Mouse (Mus musculus) spleen, adult 12 weeks (tissue): ENCODE results near the gene 4933427I04Rik.

Experiments used
- DNase-seq: peaks from one replicate; pipeline ENCODE4 v3.0.0; 2022; ENCODE audit warnings: low spot score

Gene 4933427I04Rik

DNA sequence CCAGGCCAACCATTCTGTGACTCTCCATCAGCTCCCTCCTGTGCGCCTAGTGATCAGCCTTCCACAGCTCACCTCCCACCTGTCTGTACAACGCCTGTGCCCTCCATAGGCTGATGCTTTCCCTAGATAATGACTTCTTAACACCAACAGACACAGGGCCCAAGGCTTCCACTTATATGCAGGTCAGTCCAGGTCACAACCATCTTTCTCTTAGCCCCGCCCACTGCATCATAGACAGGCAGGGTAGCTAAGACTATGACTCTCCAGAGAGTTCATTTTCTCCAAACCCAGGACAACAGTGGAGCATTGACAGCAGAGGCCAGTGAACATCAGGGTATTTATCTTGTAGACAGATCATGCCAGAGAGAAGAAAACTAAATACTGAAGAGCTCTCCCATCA, at the start of gene 4933427I04Rik:
Gene 4933427I04Rik, plus strand, starts transcription at position 301 of the 400 bp plus-strand sequence.
- no peak for DNase-seq

DNA sequence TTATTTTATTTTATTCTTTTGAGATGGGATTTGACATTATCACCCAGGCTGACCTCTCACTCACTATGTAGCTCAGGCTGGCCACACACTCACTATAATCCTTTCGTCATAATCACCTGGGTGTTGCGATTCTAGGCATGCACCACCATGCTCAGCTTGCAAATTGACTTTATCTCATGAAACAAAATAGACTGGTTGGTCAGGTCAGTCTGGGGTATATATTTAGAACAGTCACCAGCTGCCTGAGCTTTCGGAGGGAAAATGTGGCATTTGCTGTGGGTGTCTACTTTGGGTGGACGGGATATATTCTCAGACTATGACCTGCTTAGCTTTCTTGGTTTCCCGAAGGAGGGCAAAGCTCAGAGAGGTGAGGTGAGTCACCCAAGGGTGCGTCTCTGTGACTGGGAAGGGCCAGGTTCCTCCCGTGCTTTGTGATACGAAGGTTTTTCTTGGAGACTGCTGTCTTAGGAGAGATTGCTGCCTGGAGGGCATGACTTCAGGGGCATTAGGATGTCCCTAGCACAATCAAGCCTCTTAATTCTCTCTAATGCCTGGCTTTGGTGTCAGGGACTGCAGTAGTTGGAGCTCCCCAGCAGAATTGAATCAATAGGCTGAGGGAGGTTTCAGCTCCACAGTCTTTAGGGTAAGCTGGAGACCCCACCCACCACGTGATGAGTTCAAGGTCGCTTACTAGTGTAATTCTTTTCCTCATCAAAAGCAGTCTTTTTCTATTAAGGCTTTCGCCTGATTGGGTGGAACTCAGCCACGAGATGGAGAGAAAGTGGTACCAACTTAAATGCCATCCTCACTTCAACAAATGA, 48.8 kb upstream of the 4933427I04Rik start:
- no peak for DNase-seq

DNA sequence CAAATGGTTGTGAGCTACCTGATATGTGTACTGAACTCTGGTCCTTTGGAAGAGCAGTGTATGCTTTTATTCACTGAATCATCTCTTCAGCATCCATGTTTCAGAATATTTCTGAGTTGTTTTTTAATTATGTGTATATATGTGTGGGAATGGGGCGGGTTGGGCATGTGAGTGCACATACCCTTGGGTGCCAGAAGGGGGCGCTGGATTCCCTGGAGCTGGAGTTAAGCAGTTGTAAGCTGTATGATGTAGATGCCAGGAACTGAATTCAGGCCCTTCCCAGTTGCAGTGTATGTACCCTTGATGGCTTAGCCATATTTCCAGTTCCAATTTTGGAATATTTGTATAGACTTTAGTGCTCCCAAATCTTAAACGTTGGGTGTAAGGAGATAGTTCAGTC, 47.0 kb upstream of the 4933427I04Rik start:
- no peak for DNase-seq

DNA sequence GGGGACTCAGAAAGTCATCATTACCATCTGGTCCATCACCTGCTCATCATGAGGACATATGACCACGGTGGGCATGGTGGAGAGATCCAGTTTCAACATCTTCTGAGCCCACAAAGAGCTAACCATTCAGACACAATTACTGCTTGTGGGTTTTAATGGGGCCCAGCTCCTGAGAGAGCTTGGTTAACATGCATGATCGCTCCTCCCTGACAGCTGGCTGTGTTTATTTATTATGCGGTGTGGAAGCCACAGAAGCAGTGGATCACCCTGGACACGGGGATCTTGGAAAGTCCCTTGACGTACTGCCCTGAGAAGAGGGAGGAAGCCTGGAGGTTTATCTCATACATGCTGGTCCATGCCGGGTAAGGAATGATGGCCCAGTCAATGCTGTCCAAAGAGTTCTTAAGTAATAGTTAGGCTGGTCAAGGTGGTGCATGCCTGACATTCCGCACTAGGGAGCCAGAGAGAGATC, 45.4 kb upstream of the 4933427I04Rik start:
- no peak for DNase-seq

DNA sequence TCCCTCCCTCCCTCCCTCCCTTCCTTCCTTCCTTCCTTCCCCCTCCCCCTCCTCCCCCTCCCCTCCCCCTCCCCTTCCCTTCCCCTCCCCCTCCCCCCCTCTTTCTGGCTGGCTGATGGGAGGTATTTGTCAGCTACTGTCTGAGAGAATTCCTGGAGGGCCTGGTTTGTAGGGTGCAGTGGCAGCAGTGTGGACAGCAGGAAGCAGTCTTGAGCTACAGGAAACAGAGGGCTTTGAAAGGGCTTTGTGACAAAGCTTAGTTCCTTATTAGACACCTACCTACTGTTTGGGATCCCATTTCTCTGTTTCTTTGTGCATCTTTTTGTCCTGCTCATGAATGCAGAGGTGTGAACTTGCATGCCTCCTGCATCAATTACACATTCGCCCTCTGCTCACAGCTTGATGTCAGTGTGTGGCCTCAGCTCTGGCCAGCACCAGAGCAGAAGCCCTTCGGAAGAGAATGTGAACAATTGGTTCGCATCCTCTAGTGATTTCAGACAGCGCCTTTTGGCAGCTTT, 40.3 kb upstream of the 4933427I04Rik start:
- no peak for DNase-seq

DNA sequence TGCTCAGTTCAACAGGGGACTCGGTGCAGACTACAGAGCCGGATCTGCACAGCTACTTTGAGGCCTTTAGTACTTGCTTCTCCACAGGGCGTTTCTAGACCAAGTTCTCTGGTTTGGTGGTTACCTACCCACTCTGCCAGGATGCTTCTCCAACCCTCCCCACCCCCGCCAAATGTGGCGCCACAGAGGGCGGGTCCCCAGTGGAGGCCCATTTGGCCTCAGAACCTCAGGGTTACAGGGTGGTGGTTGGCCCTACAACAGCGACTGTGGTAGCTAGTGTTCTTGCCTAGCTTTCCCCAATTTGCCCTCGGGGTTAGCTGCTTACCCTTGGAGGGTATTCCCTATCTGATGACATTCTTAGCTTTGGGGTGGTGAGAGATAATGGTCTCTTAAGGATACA, 17.4 kb upstream of the 4933427I04Rik start:
- DNase-seq = no peak

DNA sequence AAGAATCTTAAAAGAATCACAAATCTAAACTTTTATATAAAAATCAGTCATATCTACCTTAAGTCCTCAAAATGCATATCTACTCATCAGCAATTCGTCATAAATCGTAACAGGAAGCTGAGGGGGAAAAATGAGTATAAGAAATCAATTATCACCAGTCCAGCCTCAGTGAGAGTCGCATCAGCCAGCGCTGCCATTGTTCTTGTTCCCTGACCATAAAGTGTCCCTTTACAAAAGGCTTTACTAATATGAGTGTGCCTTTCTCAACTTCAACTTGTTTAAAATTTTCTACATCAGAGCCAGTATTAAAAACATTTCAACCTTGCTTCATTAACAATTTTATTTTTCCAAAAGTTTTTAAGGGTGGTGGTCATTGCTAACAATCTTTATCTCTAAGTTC, 2.6 kb upstream of the 4933427I04Rik start:
- no peak for DNase-seq

DNA sequence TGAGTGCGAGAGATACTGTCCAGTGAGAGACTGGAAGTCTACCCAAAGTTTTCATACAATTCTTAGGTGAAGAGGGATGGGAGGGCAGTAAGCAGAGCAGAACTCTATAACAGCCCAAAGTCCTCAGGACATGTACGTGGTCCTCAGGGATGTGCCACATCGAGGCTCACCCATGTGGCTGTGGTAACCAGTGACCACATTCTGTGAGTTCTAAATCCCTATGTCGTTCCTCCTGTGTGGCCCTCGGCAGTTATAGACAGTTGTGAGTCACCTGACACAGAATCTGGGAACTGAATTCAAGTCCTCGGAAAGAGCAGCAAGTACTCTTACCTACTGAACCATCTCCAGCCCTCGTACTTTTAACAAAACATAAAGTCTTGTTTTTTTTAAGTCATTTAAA, 1.4 kb upstream of the 4933427I04Rik start:
- DNase-seq = no peak

DNA sequence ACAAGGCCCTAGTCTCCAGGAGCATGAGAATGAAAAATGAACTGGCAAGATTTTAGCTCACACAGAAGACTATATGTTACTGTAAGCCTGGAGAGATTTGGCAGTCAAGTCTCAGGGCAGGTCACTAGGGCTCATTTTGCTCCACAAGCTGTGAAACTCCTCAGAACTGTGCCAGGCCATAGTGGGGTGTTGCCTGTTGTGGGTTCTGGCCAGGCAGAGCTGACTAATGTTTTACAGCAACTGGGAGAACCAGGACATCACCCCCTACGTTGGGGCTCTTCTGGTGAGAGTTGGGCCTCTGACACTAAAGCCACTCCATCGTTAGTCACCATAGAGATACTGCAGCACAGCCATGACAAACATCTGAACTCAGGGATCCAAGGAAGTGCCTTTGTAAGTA, 324 bp downstream of the 4933427I04Rik start:
- no peak for DNase-seq

DNA sequence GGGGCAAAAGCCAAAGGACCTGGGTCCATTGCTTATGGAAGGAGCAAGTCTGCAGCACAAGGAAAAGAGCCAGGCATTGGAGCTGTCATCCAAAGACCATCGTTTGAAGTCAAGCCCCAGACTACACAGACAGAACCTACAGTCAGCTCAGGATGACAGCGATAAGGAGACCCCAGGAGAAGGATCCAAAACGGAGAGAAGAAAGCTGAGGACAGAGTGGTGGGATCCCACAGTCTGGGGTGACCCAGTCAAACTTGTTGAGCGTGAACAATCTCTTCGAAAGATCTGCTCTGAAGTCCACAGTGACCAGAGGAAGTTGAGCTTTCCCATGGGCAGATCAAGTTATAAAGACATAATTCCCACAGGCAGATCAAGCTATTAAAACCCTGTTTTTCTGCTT, 1.1 kb downstream of the 4933427I04Rik start:
- DNase-seq = no peak

DNA sequence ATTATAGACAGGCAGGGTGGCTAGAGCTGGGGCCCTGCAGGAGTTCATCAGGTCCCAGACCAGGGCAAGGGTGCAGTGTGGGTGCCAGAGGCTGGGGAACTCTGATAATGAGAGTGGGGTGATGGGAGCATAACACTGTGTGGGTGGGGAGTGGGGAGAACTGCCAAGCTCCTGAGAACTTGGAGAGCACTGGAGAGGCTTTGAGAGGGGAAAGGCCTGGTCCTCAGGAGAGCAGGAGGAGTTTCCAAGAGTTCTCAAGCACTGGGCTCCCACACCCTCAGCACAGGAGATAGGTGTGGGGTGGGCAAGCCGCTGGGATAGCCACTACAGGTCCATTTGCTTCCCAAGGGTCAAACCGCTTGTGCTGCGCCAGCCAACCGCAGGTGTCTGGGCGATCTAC, 34.2 kb downstream of the 4933427I04Rik start:
- DNase-seq = no peak

DNA sequence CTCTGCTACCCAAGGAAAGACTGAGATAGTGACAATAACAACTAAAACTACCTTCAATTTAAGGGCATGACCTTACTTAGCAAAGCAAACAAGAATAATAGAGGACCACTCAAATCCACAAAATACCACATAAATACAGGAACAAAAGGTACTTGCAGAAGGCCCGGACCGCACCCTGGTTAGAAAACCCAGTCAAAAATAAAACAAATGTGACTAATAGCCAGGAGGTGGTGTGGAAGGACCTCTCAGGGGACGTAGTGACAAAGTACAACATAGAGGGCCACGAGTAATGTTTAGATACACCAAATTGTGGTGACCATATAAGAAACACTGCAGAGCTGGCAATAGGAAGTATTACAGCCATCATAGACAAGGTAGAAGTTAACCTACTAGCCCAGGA, 34.8 kb downstream of the 4933427I04Rik start:
- no peak for DNase-seq

DNA sequence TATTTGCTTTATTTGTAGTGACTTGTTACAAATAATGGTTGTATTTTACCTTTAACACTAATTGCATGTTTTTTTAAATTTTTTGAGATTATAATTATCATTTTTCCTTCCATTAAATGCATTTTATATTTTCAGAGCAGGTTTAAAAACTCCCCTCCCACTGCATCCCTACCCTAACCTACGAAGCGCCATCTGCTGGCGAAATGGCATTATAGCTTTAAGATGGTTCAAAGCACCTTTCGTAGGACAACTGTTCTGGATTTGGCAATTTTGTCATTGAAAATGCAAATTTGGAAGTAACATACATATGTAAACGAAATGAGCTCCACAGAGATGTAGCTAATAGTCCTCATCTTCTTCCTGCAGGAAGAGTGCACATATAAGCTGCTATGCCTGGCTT, 39.2 kb downstream of the 4933427I04Rik start:
- DNase-seq = no peak

DNA sequence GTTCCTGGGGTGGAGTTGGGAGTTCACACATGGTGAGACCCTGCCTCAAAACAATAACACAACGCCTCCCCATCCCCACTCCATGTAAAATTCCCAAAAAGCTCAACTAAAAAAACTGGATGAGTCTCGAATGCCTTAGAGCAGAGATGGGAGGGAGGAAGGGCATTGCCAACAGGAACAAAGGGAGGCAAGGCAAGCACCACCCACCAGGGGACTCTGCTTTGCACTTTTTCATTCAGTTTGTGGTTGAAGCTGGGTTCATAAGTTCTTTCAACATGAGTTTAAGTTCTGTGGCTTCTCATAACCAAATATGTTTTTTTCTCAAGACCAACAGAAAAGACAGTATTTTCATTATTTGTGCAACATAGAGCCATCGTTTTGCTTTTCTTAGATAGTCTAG, 44.0 kb downstream of the 4933427I04Rik start:
- no peak for DNase-seq

DNA sequence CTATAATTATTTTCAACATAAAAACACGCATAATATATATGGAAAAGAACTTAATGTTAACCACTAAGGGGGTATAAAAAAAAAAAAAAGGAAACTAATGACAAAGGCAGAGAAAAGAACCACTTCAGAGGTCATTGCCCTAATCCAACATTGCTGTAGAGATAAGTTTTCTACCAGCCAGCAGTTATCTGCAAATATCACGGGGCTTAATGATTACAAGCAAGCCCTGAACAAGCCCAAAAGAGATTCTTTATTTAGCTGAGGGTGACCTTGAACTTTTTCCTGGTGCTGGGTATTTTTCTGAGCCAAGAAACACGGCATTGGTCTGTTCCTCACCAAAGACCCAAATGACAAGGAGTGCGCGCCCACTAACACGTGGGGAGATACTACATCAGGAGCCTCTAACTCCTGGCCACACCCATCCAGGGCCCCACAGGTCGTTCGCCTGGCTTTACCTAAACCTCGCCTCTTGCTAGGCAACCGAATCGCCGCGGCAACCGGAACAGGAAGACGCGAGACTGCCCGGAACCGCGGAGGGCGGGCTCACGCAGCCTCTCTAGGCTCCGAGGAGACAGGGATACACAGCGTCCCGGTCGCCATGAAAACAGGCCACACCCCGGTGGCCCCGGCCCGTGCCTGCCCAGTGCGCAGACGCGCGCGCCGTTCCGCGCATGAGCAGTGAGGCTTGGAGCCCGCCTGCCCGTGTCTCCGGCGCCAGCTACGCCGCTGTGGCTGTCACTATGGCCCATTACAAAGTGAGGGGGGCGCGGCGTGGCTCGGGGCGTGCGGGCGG, 45.0 kb downstream of the 4933427I04Rik start, which contains the start of gene Mycbp:
Gene Mycbp, plus strand, starts transcription at position 500 of the 793 bp plus-strand sequence.
- peak; percentile 99 for DNase-seq

DNA sequence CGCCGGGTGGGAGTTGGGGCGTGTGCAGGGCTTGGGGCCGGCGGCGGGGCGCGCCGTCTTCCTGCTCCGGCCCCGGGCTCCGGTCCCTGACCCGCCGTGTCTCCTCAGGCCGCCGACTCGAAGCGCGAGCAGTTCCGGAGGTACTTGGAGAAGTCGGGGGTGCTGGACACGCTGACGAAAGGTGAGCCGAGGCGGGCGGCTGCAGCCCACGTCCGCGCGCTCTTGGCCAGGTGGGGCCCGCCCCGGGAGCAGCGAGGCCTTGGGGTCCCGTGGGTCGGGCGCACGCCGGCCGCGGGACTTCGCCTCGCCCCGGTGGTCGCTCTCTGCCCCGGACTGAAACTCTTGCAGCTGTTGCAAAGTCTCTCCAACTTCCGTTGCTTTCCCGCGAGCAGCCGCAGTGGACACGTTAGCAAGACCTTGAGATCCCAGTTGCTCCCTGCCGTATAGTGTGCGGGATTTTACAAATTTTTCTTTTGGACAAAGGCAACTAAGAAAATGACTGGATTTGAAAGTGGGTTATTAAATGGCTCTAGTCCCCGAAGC, 45.7 kb downstream of the 4933427I04Rik start:
- DNase-seq = no peak

DNA sequence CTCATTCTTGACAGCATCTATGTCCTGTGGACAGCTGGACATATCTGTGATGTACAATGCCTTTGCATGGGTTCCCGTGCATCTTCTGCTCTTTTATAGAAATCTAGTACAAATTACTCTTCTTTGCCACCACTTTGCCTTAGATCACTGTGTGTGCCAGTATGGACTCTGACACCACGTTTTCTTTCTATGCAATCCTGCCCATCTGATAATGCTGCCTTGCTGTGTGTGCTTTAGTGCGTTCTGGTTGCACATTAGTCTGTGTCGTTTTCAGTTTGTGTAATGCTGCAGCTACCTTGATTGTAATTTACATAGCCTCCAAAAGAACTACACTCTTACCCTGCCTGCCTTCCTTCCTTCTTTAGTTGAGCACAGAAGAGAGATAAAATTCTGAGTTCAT, 52.0 kb downstream of the 4933427I04Rik start:
- DNase-seq = no peak

DNA sequence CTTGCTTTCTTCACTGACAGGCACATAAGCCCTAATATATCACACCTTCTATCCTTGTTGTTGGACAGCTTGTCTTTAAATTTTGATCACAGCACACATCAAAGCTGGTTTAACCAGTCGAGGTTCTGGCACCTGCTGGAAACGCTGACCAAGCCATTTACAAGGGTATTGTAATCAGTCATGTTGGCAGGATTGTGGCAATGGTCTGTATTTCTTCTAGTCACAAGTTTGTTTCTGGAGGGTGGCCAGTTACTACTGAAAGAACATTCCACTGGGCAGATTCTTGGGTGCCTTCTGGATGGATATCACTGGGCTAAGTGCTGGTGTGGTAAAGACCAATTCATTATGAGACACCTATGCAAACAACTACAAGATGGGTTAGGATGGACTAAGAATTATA, 53.0 kb downstream of the 4933427I04Rik start:
- DNase-seq = no peak
